Mouse (Mus musculus) CH12.LX (cell line): ENCODE measurements around the gene Apoc2. TPM values are rescaled to one million over a fixed set of nuclear protein-coding genes. Genes with fewer than 3 reads are reported as not detected.

Experiments used
- DNase-seq: peaks from one replicate; pipeline ENCODE4 v3.0.0-alpha.2; 2013; ENCODE audit errors: extremely low read depth
- H3K27ac ChIP-seq: 2 replicates; pipeline ENCODE4 v1.5.1; 2012; ENCODE audit warnings: low read depth, mild to moderate bottlenecking, control low read depth, moderate library complexity; ENCODE audit not compliant: insufficient read depth
- H3K27me3 ChIP-seq: replicated peaks from 2 replicates; pipeline ENCODE3; 2012; ENCODE audit warnings: inconsistent platforms
- H3K36me3 ChIP-seq, 2 experiments: replicated peaks in 1 of 2; 2 replicates each; pipeline versions ENCODE3 to v1.6.1; 2012; ENCODE audit warnings: inconsistent platforms in 1 of 2, low read length in 1 of 2, mild to moderate bottlenecking in 1 of 2, mixed read lengths in 1 of 2, moderate library complexity in 1 of 2; ENCODE audit not compliant: control insufficient read depth in 1 of 2, insufficient read depth in 1 of 2
- H3K4me1 ChIP-seq, 2 experiments: 2 replicates each; pipeline ENCODE4 v1.6.1; 2012; ENCODE audit warnings: inconsistent platforms in 1 of 2, moderate library complexity in 1 of 2; ENCODE audit not compliant: insufficient read depth in 2 of 2, control insufficient read depth in 1 of 2
- H3K4me2 ChIP-seq: 2 replicates; pipeline ENCODE4 v1.6.1; 2012; ENCODE audit warnings: low read depth, mild to moderate bottlenecking, control low read depth; ENCODE audit not compliant: poor library complexity, insufficient read depth, severe bottlenecking
- H3K4me3 ChIP-seq, 3 experiments: fragments of 150-350 bp in 1 of 3; sonication (generic) in 1 of 3; replicated peaks in 1 of 3; 2 replicates each; pipeline versions ENCODE3 to v1.5.1; 2011 to 2012; ENCODE audit warnings: low read depth in 2 of 3, low read length in 2 of 3, mild to moderate bottlenecking in 2 of 3, moderate library complexity in 2 of 3, control low read depth in 1 of 3, improper control_type of control experiment in 1 of 3, inconsistent platforms in 1 of 3, mixed read lengths in 1 of 3; ENCODE audit not compliant: poor library complexity in 1 of 3
- H3K79me2 ChIP-seq: replicated peaks from 2 replicates; pipeline ENCODE4 v1.6.1; 2012; ENCODE audit warnings: mild to moderate bottlenecking, moderate library complexity; ENCODE audit not compliant: control insufficient read depth, poor library complexity, insufficient read depth, severe bottlenecking; ENCODE audit errors: extremely low read depth
- H3K9ac ChIP-seq: 2 replicates; pipeline ENCODE4 v1.6.1; 2012; ENCODE audit warnings: low read depth, mild to moderate bottlenecking, control low read depth, moderate library complexity; ENCODE audit not compliant: insufficient read depth
- H3K9me3 ChIP-seq: replicated peaks from 2 replicates; pipeline ENCODE3; 2012; ENCODE audit warnings: low read length, inconsistent platforms, mixed read lengths
- CHD1 ChIP-seq: IDR thresholded peaks from 2 replicates; pipeline ENCODE4 v1.6.1; 2012; ENCODE audit warnings: low read depth, low read length, improper control_type of control experiment, inconsistent platforms
- CHD2 ChIP-seq: IDR thresholded peaks from 2 replicates; pipeline ENCODE4 v1.6.1; 2011; ENCODE audit warnings: low read length, improper control_type of control experiment
- E2F4 ChIP-seq: IDR thresholded peaks from 2 replicates; pipeline ENCODE4 v1.6.1; 2011; ENCODE audit warnings: low read depth, low read length, improper control_type of control experiment; ENCODE audit not compliant: insufficient replicate concordance
- ELF1 ChIP-seq: IDR thresholded peaks from 2 replicates; pipeline ENCODE4 v1.6.1; 2014; ENCODE audit warnings: low read depth, mild to moderate bottlenecking, inconsistent platforms, low read length, improper control_type of control experiment
- ETS1 ChIP-seq: conservative IDR thresholded peaks from 2 replicates; pipeline ENCODE4 v1.6.1; 2012; ENCODE audit warnings: low read depth, mild to moderate bottlenecking, inconsistent platforms, low read length, improper control_type of control experiment, moderate library complexity
- HCFC1 ChIP-seq: IDR thresholded peaks from 2 replicates; pipeline ENCODE4 v1.6.1; 2012; ENCODE audit warnings: low read depth, mild to moderate bottlenecking, inconsistent platforms, low read length, improper control_type of control experiment
- JUN ChIP-seq: IDR thresholded peaks from 2 replicates; pipeline ENCODE4 v1.6.1; 2011; ENCODE audit warnings: low read depth, mild to moderate bottlenecking, low read length, improper control_type of control experiment, moderate library complexity; ENCODE audit not compliant: insufficient read depth
- MAX ChIP-seq: IDR thresholded peaks from 2 replicates; pipeline ENCODE4 v1.6.1; 2011; ENCODE audit warnings: low read length, improper control_type of control experiment
- MAZ ChIP-seq: IDR thresholded peaks from 2 replicates; pipeline ENCODE4 v1.6.1; 2012; ENCODE audit warnings: low read depth, mild to moderate bottlenecking, inconsistent platforms, low read length, improper control_type of control experiment, moderate library complexity
- NELFE ChIP-seq: IDR thresholded peaks from 2 replicates; pipeline ENCODE4 v1.6.1; 2011; ENCODE audit warnings: low read depth, low read length, improper control_type of control experiment
- POLR2A ChIP-seq: IDR thresholded peaks from 2 replicates; pipeline ENCODE4 v1.6.1; 2011; ENCODE audit warnings: low read depth, mild to moderate bottlenecking, improper control_type of control experiment, low read length
- ZMIZ1 ChIP-seq: IDR thresholded peaks from 2 replicates; pipeline ENCODE4 v1.6.1; 2012; ENCODE audit warnings: low read depth, mild to moderate bottlenecking, inconsistent platforms, low read length, improper control_type of control experiment
- dilution Hi-C: fragments of 300-500 bp; cut with MboI; formaldehyde crosslinking; loops from 2 replicates; pipeline ENCODE4 v1.14.3; 2020; ENCODE audit warnings: low sequenced_read_pairs; ENCODE audit not compliant: extremely low pct_unique_long_range_greater_than_20kb, extremely low pct_ligation_motif_present
- in situ Hi-C: fragments of 300-500 bp; cut with MboI; formaldehyde crosslinking; loops from 3 replicates; pipeline ENCODE4 v1.14.3; 2019; ENCODE audit warnings: low sequenced_read_pairs, low pct_ligation_motif_present, low pct_unique_long_range_greater_than_20kb, mixed read lengths
- polyA plus RNA-seq: library from polyadenylated mRNA; unstranded; fragments of >175 nt; gene quantifications from 2 replicates; pipeline ENCODE4 v1.2.1, GENCODE M21; 2012; ENCODE audit warnings: low read depth; ENCODE audit not compliant: insufficient read length
- total RNA-seq, 2 experiments: library from RNA; depleted of rRNA; stranded (reverse); fragments of 300-350 nt in 1 of 2; fragments of >200 nt in 1 of 2; gene quantifications; 2 replicates each; pipeline ENCODE4 v1.2.3; 2012 to 2014

Apoc2 gene
- total and polyA plus RNA-seq, 3 experiments, result not detected

GRCm38 (mm10) chr7:19715239-19716054 lies 37.7 kb upstream of the Apoc2 start, which contains the start of gene Tomm40 (continued):
- TF ChIP-seq ELF1 (peak; percentile 99), JUN (no peak), MAZ (no peak), ETS1 (no peak), MAX (peak; percentile 49), CHD2 (peak; percentile 97), CHD1 (no peak), ZMIZ1 (peak; percentile 73), POLR2A (peak; percentile 74)

GRCm38 (mm10) chr7:19714836-19715235 lies 37.1 kb upstream of the Apoc2 start:
- H3K36me3 ChIP-seq, result peaks cover 32 to 40% of the 10 kb centered on the region in 2 experiments
- no peaks in the 10 kb centered on the region for H3K9me3 ChIP-seq

GRCm38 (mm10) chr7:19713598-19713997 lies 35.9 kb upstream of the Apoc2 start:
- no peaks in the 10 kb centered on the region for H3K27me3 ChIP-seq
- H3K9ac ChIP-seq, result no peak overlapping the region
- H3K36me3 ChIP-seq, result peaks cover 44 to 52% of the 10 kb centered on the region in 2 experiments
- peak overlapping the region; percentile 72; the same call in 1 of the 2 replicates for H3K4me2 ChIP-seq
- dilution Hi-C loops (no loop called here), in situ Hi-C loops (loop anchor here (5.0 kb wide), 1 partner anchor 46 kb away; the partner anchor contains the start of gene Clptm1)
- H3K27ac ChIP-seq, result no peak overlapping the region
- TF ChIP-seq E2F4 (no peak), NELFE (no peak)
- H3K9me3 ChIP-seq, result no peaks in the 10 kb centered on the region
- DNase-seq, result no peak
- no peak overlapping the region for H3K4me3 ChIP-seq
- H3K4me1 ChIP-seq, result peaks cover 9 to 39% of the 10 kb centered on the region in 2 experiments; a peak in 3 of 4 replicates
- peaks cover 18% of the 10 kb centered on the region for H3K79me2 ChIP-seq

More at GRCm38 (mm10) chr7:19714836-19715235, 37.1 kb upstream of the Apoc2 start:
- Histone ChIP-seq H3K4me1 (peaks cover 9 to 39% of the 10 kb centered on the region in 2 experiments; a peak in 3 of 4 replicates), H3K9ac (peak overlapping the region; percentile 94), H3K79me2 (peaks cover 18% of the 10 kb centered on the region), H3K27me3 (no peaks in the 10 kb centered on the region), H3K4me3 (peak overlapping the region; percentile 88 to 92 (median 91)), H3K27ac (peak overlapping the region; percentile 47), H3K4me2 (peak overlapping the region; percentile 72)
- no peak for TF ChIP-seq CHD1
- TF ChIP-seq ELF1, result no peak
- no peak for TF ChIP-seq CHD2
- no peak for TF ChIP-seq POLR2A
- no peak for TF ChIP-seq HCFC1
- no peak for DNase-seq
- dilution Hi-C loops (no loop called here), in situ Hi-C loops (loop anchor here (5.0 kb wide), 1 partner anchor 48 kb away; the partner anchor contains the start of gene Clptm1)
